Mouse (Mus musculus) layer of hippocampus, postnatal 10 days (tissue): Measurements from ENCODE around the gene Ccdc122. TPM values are rescaled to one million over a fixed set of nuclear protein-coding genes. Genes with fewer than 3 reads are reported as not detected.
"Not testable (repeated sequence)": the region's sequence is repeated elsewhere in the genome, so short reads cannot be mapped to it uniquely, and the experiment has no call there.

Experiments
- DNase-seq, 2 experiments: peaks; one replicate each; pipeline ENCODE4 v3.0.0; 2021; ENCODE audit warnings: low spot score in 2 of 2
- long read RNA-seq: library from polyadenylated mRNA; stranded (forward); transcript quantifications from one replicate; pipeline ENCODE4 v2.0.0, GENCODE M21; 2023
- total RNA-seq, 2 experiments: library from RNA; stranded (reverse); gene quantifications; 2 replicates each; pipeline ENCODE4 v1.2.3; 2021

Ccdc122 gene
- 1 to 10 TPM; 1.4 to 1.8 TPM for total RNA-seq
- long read RNA-seq, partial matches to known transcripts: 0 of 1 reads
- long read RNA-seq, other reads (novel, unspliced or antisense): 0 of 1 reads

DNA sequence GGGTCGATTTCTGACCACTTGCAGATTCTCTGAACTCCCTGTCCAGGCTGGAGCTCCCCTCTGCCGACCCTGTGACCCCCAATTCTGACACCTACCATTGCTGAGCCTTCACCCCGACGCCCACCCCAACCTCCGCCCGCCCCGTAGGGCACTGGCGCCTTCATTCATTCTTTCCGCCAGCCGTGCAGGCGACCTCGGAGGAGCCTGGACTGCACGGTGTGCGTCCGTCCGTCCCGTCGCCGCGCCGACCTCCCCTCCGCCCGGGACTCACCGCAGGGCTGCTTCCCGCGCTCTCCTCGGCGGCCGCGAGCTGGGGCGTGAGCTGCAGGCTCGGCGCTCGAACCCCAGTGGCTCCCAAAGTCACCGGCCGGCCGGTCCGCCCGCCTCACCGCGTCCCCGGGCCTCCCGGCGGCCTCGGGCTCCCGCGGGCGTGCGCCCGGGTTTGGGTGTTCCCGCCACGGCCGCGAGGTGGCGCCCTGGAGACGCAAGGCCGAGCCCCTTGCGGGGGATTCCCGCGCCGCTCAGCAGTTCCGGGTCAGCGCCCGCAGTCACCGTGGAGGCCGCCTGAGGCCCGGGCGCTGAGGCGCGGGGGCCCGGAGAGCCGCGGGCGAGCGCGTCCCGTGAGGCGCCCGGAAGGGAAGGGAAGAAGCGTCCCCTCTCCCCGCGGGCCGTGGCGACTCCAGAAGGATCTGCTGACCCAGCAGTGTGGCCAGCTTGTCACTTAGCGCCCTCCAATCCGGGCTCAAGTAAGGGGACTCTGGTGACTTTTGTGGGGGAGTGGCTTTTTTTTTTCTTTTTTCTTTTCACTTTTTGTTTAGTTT lies at the start of gene Ccdc122, which contains the start of gene Lacc1:
Gene Ccdc122 (plus strand): TSS at position 547 of the 821 bp plus-strand sequence.
Gene Lacc1 (minus strand): TSS at position 679 of the 821 bp plus-strand sequence.
- peak; percentile 77 to 85 for DNase-seq

DNA sequence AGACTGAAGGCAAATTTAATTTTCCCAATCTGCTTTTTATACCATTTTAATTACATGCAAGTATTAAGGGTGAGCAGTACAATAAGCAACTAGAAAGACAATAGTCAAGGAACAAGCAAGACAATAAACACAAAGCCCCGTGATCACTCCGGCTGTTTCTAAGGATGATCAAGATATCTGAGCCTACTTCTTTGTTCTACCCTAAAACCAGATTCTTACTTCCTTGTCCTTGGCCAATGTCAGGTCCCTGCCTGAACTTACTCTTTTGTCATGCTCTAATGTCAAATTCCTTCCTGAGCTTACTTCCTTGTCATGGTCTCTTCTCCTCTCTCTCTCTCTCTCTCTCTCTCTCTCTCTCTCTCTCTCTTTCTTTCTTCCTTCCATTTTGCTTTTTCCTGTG lies 46.2 kb upstream of the Ccdc122 start:
- not testable (repeated sequence) for DNase-seq

DNA sequence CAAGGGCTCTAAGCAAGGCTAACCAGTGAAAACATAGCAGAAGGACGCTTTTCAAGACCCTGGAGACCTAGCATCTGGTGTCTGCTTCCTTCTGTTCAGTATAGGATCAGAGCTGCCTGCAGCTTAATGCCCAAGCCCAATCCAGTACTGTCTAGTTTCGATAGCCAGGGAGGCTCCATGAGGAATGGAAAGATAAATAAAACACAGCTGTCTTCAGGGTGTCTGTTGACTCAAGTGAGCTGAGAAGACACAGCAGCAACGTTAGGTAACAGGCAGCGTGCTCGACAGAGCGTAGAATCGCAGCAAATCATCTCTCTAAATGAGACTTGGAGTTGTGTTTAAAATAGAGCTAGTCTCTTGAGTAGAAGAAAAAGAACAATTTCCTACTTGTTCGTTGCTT lies 31.8 kb upstream of the Ccdc122 start:
- no peak for DNase-seq

DNA sequence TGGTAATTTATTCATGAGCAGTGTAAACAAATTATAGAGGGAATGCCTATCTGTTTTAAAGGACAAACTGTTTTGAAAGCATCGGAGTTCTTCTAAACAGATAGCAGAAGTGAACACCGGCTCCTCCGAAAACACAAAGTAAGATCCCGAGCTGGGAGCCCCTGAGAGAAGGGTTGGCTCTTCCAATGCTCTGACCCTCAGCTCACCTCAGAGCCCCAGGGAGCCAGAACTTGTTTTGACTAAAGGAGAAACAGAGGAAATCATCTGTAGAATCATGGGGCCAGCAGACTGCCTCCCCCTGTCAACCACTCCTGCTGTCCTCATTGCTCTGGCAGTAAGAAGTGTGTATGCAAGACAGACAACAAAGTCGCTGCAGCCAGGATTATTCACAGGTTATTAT lies 31.0 kb upstream of the Ccdc122 start:
- DNase-seq: no peak

DNA sequence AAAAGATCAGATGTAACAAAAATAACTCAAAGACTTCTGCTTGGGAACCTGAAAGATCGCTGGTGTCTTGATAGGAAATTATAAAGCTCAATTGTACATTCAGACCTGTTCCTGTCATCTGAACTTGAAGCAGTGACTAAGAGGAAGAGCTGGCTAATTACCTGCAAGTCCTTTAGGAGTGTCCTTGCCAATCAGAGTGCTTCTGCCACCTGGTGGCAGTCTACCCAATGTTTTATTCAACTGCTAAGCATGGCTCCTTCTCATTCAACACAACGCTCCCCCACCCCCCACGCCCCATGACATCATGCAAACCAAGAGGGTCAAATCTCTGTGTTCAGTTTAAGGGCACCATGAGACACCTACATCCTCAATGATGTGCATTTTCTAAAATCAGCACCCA lies 28.3 kb upstream of the Ccdc122 start:
- DNase-seq: peak; percentile 70 to 76

DNA sequence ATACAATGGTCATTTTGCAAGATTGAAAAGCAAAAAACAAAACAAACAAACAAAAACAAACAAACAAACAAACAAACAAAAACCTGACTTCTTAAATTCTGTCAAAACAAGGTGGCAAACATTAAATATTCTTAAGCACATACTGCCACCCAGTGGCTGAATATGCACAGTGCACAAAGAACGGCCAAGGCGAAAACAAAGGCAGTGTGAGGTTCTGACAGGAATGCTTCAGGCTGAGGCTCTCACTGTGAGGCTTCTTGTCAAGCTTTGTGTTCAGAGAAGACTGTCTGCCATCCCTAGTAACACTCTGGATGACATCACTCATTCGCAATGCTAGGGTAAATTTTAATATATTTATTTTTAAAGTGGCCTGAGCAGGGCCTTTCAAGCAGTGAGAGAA lies 24.8 kb upstream of the Ccdc122 start:
- DNase-seq: peak; percentile 82 to 84

DNA sequence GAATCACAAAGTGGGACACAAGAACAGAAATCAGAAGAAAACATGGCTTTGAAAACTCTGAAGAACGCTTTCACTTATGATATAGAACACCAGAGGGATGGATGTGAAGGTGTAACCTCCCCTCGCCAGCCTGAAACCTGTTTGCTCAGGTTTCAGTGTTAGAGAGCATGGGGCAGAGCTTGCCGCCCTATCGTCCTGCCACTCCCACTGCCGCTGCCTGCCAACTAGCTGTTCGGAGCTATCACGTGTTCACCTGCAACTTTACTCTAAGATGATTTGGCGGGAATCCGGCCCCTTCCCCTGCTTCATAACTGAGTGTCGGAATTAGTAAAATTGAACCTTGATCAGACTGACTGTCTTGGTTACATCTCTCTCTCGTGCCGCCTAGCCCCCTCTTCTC lies 19.8 kb upstream of the Ccdc122 start:
- not testable (repeated sequence) for DNase-seq

DNA sequence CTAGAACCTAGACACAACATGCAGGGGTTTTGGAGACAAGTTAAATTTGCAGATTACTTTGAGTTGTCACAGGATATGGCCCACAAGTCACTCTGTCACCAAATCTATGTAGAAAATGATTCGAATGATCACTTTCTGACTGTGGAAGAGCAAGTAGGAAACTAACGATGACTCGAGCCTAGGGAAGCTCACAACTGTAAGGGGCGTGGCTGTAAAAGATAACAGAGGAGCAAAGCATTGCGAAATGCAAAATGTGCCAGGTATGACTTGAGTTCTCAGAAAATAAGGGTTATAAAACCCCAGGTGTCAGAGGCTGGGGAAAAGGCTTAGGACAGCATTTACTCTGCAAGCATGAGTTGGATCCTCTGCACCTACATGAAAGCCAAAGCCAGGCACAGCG lies 19.4 kb upstream of the Ccdc122 start:
- no peak for DNase-seq

DNA sequence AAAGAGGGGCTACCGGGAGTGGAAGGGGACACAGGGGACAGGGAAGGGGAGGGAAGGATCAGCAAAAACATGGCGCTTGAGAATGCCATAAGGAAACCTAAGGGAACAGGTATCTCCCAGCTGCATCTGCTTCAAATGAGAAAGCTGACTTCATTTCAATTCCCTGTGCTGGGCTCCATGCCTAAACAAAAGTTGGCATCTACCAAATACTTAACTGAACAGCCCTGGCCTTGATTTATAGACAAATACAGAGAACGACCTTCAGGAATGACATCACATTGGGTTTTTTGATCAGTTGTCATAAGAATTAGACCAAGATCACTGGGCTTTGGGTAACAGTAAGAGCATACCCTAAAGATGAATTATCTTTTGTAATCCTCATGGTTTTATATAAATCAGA lies 12.1 kb upstream of the Ccdc122 start:
- no peak for DNase-seq

DNA sequence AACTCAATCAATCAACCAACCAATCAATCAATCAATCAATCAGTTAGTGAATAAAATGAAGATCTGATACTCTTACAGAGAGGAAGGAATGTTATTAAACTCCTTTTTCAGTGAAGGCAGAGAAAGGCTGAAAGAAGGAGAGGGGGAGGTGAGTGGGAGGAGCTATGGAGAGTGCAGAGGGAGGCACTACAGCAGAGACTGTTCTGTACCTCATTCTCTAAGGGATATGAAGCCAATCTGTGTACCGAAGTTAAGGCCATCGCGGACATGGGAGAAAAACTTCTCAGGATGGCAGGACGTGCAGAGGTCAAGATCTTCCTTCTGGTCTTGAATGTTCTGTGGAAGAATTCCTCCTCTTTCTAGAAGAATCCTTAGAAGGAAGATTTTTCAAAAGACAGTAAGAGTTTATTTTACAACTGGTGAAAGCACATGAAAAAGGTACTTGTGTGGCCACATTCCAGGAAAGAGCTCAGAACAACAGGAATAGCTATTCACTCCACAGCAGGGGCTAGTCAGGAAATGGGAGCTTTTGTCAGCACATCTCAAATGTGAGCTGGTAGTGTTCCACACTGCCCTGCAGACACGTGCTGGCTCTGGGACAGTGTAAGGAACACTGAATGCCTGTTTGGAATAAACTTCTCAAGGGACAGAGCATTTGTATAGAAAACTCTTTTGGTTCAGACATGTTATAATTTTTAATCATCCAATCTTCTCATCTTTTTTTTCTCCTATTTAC lies 7.1 kb upstream of the Ccdc122 start:
- DNase-seq: no peak

DNA sequence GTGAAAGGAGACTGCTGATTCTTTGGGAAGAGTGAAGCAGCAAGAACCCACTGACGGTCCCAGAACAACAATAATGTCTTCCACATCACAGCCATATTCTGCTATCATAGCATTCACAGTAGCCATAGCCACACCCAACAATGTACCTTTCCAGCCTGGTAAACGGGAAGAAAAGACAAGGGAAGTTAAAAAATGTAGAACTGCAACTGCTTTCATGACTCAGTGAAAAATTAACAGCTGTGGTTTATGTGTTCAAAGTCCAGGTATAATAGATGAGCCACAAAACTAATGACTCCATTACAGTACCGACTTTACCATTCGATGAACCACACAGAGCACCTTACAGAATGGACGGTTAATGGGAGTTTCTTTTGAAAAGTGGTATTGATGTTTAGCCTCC lies 5.8 kb upstream of the Ccdc122 start:
- no peak for DNase-seq

DNA sequence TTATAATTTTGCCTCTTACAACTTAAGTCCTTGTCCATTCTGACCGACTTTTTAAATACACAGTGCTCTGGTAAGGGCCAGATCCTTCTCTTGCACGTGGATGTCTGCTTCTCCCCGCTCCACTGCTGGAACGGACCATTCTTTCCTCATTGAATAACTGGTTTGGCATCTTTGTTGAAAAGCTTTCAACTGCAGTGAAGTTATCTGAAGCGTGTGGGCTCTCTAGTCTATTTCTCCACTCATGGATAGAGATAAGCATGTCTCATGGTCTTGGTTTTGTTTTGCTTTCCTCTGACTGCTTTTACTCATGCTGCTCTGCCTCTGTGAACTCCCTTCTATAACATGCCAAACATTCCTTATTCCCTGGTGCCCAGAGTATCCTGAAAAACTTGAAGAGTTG lies 4.1 kb upstream of the Ccdc122 start:
- no peak for DNase-seq

DNA sequence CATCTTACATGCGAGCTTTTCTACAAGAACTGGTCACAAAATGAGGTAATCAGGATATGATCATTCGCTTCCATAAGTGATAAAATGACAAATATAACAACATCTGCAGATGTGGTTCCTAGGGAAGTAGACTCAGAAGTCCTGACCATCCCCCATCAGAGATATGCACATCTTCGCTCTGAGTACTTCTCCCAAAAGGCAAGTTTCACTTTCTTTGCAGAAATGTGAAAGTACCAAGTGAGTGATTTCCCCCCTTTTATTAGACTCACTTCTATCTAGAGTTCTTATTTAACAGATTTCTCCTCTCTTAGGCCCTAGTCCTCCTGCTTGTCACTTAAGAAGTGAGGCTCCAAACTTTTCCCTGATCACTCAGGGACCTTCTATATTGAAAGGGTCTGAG lies 3.2 kb upstream of the Ccdc122 start:
- DNase-seq: no peak

DNA sequence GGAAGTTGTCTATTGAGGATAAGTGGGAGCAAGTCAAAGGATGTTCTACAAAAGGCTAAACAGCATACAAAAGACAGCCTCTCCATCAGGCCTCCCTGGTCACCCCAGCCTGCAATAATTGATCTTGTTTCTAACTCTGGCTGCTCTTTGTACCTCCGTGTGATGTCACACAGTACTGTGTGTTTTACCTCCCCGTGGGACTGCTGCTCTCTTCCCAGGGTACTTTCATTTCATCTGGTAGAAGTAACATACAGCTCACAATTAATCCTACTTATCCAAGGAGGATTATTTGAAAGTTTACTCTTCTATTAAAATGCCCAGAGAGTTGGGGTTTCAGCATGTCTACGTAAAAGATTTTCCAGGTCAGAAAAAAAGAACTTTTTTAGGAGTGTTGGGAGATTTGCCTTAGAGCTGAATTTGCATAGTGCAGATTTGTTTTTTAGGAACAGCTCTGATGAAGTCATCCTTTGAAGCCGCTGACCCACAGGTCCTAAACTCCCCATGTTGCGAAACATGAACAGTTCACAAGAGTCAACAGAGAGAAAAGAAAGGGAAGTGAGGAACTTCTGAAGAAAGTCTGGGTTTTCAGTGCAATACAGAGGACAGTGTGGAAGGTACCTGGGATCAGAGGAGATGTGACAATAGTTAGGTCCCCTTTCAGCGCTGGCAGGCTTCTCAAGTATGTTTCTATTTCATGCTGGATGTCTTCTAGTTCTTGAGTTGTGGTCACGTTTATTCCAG lies 2.2 kb upstream of the Ccdc122 start:
- no peak for DNase-seq

DNA sequence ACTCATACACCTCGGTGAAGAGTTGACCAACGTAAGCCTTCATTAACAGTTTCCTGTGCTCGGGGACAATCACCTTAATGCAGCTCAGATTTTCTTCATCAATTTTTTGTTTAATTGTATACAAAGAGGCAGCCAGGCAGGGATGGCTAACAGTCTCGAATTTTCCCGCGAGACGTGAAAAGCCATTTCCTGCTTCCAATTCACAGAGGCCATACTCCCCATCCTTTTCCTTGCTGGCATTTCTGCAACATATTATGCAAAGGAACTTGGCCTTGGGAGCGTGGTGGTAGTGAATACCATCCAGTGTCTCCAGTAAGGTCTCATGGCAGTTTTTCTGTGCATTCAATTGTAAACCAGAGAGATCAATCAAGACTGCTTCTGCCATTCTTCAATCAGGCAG lies 1.6 kb upstream of the Ccdc122 start:
- no peak for DNase-seq

DNA sequence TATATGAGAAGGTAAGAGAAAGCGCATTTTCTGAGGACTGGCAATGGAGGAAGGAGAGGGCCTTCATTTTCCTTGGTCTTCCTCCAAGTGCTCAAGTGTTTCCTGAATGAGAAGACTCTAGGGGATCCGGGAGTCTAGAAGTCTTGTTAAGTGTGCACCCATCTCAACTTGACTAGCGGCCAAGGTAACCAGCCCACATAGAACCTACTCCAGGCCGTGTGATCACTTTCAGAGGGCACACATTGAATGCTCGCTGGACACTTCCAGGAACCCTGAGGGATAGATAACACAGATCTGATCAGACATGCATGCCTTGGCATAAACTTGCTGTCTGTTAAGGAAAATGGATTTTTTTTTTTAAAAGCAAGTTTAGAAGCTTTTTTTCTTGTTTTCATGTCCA lies 758 bp downstream of the Ccdc122 start:
- no peak for DNase-seq

DNA sequence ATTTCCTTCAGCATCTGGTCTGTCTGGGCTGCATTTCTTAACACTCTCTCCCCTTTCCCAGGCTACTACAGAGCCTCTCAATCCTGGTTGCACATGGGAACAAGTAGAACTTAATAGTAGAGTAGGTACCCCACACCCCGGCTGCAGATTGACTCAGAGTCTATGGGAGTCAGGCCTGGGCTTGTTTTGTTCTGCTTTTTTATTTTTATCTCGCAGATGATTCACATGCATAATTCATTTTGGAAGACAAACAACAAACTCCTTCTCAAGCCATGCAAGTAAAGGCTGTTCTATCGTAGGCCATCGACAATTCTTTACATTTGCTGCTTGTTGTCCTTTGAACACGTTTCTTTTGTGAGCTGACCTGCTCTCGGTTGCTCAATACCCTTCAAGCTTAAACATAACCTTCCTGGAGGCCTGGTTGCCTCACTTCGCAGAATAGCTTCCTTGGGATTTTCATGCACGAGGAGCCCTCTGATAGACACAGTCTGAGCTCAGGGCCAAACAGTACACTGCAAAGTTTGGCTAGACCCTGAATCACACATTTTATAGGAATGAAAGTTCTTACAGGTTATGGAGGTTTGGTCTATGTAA lies 1.4 kb downstream of the Ccdc122 start:
- no peak for DNase-seq

DNA sequence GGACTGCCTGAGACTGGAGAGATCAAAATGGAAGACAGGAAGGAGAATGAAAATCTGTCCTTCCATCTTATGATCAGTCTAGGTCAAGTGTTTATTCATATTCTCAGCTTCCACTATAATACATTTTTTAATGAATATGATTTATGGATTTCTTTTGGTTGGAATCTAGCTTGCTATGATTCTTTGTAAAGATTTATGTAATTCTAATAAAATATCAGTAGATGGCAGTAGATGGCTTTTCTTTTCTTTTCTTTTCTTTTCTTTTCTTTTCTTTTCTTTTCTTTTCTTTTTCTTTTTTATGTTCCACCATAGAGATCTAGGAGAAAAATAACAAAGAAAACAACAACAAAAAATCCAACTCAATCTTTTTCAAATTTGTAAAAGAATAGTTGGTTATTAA lies 16.7 kb downstream of the Ccdc122 start:
- no peak for DNase-seq

DNA sequence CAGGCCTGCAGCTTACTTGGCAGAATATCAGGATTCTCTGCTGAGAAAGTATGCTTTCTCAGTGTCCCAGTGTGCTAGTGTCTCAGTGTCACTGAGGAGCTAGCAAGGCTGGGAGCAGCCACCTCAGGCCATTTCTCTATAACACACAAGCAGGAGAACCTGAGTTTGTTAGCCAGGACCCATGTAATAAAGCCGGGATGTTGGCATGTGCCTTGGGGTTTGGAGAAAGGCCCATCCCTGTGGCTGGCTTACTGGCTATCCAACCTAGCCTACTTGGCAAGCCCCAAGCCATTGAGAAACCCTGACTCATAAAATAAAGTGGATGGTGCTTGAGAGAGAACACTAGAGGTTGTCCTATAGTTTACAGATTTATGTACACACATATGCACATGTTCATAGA lies 32.8 kb downstream of the Ccdc122 start:
- no peak for DNase-seq

DNA sequence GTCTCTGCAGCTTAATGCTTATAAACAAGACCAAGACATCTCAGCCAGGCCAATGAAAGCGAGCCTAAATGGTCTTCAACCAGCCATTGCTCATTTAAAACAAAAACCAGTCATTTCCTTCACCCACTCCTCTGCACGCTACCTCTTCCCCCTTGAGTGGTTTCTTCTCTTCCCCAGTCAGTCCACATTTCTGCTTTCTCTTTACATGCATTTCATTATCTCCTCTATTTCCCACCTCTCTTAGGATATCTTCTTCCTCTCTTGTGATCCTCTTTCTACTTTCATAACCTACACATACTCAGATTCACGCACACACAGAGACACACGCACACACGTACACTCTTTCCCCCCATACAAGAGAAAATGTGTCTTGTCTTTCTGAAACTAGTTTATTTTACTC lies 44.7 kb downstream of the Ccdc122 start:
- no peak for DNase-seq

DNA sequence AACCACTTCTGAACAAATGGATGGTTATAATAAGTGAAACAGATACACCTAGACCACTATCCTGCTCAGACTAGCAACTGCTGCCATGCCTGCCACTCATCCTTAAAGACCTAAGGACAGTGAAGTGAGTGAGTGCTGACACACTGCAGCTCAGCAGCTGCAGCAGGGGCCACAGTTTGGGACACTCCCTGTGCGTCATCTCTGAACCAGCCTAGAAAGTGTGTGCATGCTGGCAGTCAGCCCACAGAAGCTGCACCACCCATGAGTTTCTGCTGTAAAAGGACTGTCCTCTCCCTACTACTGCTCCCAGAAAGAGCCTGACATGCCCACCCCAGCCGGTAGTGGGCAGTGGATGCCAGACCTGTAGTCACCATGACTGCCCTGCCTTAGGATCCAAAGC lies 63.7 kb downstream of the Ccdc122 start:
- no peak for DNase-seq
